Mouse (Mus musculus) urinary bladder, adult 18-20 months (tissue): ENCODE measurements at regions not wholly inside any gene's neighbourhood (a gene's known extent, or its start where the extent isn't known, plus 50 kb on each side); places are given as distances from the start of the nearest gene placed in this dataset.

Experiments used
- DNase-seq, 2 experiments: peaks; one replicate each; pipeline ENCODE4 v3.0.0; 2022; ENCODE audit warnings: low spot score in 2 of 2, mixed read lengths in 2 of 2

- DNase-seq, result no peak
Observed at GRCm38 (mm10) chr2:73041475-73041874, 55.0 kb upstream of the Gm11084 start.

GRCm38 (mm10) chr2:73040031-73040430 is 53.5 kb upstream of the Gm11084 start:
- no peak for DNase-seq

- no peak for DNase-seq
Observed at GRCm38 (mm10) chr2:73039300-73039699, 52.8 kb upstream of the Gm11084 start.

- DNase-seq, result peak in 1 of 2 experiments; percentile 60
Observed at GRCm38 (mm10) chr2:73038290-73038732, 51.8 kb upstream of the Gm11084 start.

GRCm38 (mm10) chr2:73037266-73038046 is 50.9 kb upstream of the Gm11084 start:
- DNase-seq, result no peak
